Mouse (Mus musculus): ENCODE results near the gene Vps29.

DNA sequence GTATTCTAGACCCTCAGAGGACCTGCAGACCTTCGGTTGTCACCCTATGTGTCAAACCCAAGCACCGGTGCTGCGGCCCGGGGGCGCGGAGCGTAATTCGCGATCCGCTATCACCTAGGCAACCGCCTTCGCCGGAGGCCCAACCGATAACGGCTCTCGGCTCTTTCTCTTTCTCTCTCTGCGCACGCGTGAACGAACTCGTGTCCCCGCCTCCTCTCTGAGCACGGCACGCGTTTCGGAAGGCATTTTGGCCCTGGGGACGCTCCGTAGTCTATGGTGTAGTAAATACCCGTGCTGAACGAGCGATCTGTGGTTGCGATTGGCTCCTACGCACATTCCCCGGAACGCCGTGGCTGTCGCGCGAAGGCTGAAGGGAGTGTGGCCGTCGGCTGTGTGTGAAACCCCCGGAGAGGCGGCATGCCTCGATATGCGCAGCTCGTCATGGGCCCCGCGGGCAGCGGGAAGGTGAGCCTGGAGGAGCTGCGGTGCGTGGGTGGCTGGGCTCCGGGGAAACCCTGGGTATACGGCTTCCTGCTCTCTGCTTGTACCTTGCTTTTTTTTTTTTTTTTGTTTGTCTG, 18.1 kb downstream of the Vps29 start, which contains the start of gene Fam216a:
- TF ChIP-seq CTCF (IDR thresholded peaks at IDR 0.05; ENCODE audit: control insufficient read depth, insufficient read depth, low read length) (no peak), POLR2A (IDR thresholded peaks at IDR 0.05; ENCODE audit: borderline replicate concordance, control insufficient read depth, low read depth, low read length) (peak; percentile 90; the same call in 1 of the 2 replicates)

All from bone marrow, adult 2 months (tissue).